Mouse (Mus musculus) thymus, postnatal 36 days (tissue): ENCODE data around the gene Arhgap10.
"Not testable (repeated sequence)": the region's sequence is repeated elsewhere in the genome, so short reads cannot be mapped to it uniquely, and the experiment has no call there.

Experiments used
- DNase-seq, 2 experiments: peaks; one replicate each; pipeline ENCODE4 v3.0.0; 2022; ENCODE audit warnings: mixed read lengths in 2 of 2

Arhgap10 gene

DNA sequence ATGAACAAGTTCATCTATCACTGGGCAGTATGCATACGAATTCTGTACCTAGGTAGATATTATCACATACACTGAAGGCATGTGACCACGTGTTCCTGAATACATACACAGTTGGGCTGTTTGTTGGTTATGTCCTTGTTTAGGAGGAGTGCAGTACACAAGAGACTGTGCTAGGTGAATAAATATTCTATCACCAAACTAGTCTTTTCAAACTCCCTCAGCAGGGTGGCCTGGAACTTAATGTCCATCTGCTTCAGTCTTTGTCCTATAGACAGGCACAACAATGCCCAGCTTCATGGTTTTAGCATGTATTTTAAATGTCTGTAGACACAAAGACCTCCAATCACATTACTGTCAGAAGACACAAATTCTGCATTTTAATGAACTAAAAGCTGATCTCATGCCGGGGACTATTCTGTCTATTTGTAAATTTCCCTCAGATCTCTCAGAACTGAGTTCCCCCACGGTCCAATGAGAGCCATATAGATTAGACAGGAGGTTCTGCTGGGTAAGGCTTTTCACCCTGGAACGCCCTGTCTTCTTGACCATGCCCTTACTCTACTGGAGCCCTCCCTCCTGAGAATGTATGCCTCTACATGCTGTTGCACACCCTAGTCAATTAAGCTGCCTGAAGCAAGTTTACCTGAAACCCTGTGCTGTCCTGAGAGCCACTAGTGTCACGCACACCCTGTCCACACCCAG, 177.6 kb downstream of the Arhgap10 start:
- no peak for DNase-seq

DNA sequence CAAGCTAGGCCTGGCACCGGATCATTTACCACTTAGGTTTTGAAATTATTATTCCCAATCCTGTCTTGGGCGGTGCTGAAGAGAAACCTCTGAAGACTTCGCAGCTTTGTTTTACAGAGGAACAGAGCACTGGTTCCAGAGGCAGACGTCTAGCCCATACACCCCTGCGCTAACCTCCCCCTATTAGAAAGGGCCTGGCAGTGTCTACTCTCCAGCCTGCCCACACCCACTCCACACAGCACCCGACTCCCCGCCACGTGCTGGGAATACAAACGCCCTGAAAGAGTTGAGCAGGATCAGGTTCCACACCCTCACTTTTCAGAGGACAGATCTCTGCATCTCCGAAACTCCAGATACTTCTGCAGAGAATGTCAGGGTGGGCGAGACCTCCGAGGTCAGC, 180.5 kb downstream of the Arhgap10 start:
- DNase-seq = no peak

DNA sequence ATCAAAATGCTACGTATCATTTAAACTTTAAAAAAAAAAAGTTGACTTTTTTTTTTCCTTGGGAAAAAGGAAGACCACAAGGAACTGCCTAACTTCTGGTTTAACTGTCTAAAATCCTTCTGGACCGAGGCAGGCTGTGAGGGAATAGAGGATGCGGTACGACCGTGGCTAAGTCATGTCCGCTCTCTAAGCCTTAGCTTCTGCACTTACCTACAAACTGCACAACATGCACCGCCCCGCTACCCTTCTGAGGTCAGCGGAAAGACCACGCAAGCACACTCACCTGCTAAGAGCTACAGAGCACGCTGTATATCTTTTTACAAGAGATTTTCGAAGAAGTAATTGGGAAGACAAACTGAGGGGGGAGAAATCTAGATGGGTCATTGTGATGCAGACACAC, 186.6 kb downstream of the Arhgap10 start:
- DNase-seq = no peak

DNA sequence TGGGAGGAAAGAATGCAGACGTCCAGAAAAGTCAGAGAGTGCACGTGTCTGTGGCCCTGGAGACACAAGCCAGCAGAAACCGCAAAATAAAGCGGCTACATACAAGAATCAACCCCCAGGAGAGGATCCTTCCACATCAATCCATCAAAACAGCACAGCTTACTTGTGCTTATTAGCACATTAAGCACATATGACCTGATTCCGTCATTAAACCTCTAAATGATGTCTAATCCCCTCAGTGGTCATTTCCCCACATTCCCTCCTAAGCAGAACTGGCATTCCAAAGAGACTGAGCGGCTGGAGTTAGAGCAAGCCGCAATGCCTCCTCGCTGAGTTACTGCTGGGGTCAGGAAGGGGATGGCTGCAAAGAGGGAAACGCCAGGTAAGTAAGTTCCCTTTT, 187.4 kb downstream of the Arhgap10 start:
- DNase-seq = no peak

DNA sequence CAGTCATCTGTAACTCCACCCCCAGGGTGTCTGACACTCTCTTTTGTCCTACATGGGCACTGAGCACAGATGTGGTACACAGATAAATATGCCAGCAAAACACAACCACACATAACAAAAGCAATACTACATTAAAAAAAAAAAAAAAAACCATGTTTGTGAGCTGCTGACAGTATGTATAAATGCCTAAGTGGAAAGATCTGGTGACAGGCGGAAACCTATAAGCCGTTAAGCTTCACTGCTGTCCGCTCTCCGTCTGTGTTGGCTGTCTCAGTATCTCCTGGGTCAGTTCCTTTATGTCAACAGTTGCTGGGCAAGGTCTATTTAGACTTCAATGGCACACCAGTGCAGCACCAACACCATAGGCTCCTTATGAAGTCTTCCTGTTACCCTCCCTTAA, 188.0 kb downstream of the Arhgap10 start:
- DNase-seq = no peak

DNA sequence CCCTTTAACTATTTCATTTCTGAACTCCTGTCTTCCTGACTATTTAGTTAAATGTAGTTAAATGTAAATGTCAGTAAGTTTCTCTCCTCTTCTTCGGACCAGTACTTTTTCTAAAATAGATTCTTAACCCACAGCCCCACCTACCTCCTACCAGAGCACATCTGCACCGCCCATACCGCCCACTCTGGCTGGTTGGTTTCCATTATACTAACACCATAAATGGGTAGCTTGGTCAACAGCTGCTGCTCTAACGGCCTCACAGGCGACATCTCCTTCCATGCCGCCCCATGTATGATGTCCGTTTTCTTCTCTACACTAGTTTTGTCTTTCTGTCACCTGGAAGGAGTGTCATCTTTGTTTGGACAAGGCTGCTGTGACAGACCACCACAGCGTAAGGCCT, 189.3 kb downstream of the Arhgap10 start:
- no peak for DNase-seq

DNA sequence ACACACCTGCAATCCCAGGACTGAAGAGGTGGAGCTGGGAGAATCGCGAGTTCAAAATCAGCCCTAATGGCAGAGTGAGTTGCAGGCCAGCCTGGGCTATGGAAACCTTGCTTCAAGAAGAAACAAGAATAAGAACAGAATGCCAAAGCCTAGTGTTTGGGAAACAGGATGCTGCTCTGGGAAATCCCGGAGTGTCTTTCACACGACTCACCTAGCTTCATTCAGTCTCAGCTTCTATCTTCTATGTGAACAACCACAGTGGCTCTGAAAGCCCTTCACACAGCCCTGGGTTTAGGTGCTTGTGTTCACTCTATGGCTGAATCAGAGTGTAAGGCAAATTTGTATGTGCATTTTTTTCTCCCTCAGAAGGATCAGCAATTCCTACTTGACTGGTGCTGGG, 190.4 kb downstream of the Arhgap10 start:
- no peak for DNase-seq

DNA sequence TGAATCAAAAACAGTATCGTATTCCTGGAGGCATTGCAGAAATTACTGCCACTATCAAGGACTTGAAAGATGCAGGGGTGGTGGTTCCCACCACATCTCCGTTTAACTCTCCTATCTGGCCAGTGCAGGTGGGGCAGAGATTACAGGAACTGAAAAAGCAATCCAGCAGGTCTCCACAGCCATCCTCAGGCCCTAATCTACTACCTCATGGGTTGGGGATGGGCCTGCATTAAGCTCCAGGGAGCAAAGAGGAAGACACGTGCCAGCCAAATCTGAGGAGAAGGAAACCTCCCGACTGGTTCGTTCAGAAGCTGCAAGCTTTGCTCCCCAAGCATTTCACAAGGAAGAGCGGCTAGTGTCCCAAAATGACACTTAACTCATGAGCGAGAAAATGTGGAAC, 195.0 kb downstream of the Arhgap10 start:
- not testable (repeated sequence) for DNase-seq

DNA sequence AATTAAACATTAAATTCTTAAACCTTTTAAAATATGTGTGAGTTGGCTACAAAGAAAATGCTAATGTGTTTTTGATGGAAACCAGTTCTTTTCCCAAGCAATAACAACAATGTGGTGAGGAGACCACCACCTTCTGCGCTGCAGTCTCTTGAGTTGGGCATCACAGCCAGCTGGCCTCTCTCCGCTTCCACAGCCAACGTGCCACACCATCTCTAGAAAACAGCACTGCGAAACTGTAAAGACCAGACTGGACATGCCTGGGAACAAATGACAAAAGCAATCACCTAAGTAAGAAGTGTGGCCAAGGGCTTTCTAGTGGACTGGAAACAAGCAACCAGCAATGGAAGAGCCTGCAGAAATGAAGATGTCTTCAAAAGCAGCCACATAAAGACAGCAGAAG, 195.9 kb downstream of the Arhgap10 start:
- no peak for DNase-seq

DNA sequence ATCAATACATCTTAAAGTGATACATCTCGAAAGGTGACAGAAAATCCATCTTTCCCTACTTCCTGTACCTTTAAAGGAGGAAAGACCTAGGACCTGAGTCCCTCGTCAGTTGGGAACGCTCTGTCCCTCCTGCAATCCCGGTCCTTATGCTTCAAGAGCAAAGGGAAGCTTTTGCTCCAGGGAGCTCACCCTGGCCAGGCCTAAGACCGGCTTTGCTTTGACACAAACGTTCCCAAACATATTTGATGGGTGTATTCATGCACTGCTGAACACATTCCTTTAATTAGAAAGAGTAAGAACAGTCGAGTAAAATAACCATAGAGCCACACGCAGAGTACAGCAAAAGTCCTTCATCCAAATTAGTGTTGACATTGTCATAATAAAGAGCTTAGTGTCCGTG, 199.2 kb downstream of the Arhgap10 start:
- DNase-seq = no peak

DNA sequence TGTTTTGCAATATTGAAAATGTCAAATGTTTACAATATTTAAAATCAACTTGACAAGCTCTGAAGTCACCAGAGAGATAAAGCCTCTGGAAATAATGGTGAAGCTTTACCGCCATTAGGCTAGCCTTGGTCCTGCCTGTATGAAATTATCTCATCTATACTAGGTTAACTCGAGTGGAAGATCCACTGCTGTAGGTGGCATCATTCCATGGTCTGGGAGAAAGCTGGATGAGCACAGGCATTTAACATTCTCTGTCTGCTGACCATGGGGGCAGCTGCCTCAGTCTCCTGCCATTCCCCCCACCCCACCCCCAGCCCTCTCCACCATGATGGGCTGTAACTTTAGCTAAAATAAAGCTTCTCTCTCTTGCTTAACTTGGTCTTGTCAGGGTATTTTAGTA, 200.0 kb downstream of the Arhgap10 start:
- DNase-seq = no peak

DNA sequence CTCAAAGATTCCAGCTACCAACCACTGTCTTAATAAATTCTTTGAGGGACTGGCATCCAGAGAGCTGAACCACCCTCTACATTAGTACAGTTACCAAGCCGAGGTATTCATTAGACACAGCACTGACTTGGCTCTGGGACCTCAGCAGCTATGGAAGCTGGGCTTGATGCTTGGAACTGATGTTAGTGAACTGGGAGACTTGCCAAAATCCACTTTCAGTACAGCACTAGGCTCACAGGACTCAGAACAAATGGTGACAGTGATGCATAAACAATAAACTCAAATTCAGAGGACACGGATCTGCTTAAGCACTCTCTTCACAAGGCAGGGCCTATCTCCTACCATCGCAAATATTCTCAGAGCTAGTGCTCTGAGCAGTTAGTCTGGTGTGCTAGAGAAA, 204.8 kb downstream of the Arhgap10 start:
- no peak for DNase-seq

DNA sequence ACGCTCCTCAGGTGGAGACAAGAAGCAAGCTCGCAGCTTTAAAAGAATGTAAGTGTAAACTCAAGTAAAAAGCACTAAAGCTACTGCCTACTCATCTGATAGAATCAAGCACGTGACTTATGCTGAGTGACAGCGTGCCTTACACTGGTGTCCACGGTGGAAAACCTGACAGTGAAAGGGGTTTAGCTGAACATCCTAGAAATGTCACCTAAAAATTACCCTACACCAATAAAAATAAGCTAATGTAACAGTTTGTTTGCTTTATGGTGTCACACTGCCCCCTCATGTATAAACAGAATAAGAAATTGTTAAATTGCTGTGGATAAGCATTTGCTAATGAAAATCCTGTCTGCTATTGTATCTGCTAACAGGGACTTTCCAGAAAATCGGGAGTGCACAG, 206.0 kb downstream of the Arhgap10 start:
- no peak for DNase-seq

DNA sequence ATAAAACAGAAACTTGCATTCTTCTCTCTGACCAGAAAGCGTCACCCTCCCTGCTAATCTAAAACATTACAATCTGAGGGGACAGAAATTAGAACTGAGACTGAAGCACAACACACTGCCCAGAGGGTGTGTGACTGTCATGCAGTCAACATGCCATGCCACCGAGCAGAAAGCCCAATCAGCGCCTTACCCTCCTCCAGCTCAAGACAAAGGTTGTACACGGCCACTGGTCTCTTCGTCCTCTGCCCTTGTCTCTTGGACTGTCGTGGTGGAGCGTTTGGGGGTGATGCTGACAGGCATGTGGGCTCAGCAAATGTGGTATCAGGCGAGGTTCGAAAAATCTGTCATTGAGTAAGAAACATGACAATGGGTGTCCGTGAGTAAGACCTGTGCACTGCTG, 207.2 kb downstream of the Arhgap10 start:
- no peak for DNase-seq

DNA sequence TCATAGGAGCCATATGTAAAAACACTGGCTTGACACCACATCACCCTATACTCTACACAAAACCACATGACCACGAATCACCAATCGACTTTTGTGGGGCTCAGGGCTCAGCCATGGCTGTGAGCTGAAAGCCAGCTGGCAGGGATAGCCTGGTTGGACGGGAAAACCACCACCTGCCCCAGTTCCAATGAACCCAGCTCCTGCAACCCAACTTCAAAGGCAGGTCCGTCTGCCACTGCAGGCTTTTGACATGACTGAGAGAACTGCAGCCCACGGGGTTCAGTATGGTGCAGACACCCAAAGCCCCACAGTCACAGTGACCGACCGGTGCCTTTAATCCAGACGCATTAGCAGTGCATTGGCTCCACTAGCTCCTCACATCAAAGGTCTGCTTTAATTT, 207.7 kb downstream of the Arhgap10 start:
- no peak for DNase-seq

DNA sequence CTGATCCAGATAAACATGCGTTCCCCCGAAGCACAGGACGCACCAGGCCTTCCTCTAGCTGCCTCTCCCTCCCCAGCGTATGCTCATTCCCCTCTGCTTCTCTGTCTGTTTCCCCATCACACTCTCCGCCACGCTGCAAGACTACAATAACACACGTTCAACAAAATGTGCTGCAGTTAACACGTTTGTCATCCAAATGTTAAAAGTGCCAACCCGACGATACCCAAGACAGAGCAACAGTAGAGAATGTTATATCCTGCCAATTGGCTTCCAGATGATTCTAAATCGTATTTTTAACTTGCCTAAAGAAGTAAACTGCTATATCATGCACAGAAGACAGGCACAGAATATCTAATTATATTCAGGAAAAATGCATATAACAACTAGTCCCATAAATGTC, 223.2 kb downstream of the Arhgap10 start:
- no peak for DNase-seq

DNA sequence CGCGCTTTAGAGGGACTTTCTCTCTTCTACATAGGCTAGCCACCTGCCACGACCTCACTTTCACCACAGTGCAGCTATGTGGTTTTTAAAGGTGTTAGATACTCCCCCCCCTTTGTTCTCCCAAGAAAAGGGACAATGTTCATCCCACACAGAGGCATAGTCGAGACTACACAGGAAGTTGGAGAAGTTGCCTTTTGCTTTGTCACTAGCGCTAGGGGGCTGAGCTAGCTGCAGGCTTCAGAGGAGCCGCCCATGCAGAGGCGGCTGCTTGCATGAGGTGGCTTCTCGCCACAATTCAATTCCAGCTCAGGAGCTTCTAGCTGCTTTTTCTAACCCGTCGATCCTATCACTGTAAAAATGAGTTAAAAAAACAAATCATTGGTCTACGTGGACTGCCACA, 225.1 kb downstream of the Arhgap10 start:
- peak in 1 of 2 experiments; percentile 46 for DNase-seq

DNA sequence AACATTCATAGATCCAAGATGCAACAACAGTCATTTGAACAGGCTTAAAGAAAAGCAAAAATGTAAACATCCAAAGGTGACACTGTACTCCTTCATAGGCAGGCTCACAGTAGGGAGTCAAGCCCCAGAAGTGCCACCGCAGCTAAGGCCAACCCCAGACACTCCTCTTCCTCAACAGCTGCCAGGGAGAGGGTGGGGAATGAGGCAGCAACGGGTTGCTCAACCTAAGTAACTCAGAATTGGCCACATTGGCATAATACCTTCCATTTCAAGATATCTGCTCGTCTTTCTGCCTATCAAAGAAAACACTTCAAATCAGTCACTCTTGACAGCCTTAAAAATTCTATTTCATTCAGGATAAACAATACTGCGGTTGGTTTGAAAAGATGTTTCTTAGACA, 225.6 kb downstream of the Arhgap10 start:
- no peak for DNase-seq

DNA sequence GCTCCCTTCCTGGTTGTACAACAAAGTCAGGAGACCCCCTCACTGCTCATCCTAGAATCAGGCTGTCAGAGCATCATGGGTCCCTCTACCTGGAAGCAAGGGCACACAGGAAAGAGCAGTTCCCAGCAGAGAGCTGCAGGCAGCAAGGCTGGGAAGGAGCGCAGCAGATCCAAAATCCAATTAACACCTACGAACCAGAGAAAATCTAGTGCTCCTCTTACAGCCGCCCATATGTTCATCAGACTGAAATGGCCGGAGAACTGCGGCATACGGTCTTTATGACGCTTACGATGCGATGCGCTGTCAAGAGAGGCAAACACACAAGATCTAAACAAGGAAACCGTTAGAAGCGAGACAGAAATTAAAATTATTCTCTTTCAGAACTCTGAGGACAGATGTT, 229.3 kb downstream of the Arhgap10 start:
- DNase-seq = no peak

DNA sequence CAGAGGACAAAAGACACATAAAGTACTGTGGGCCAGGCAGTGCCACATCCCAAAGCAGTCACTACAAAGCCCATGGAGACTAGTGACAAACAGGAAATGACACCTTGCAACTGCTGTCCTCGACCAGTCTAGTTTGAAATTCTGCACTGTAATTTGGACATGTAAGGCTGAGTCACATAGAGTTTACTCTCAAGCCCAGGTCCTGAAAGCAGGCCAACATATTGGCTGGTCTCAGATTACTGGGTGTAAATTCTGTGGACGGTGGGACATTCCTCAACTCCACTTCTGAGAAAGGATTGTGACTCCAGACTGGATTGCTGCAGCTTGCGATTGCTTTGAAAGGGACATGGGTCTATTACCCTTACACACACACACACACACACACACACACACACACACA, 229.7 kb downstream of the Arhgap10 start:
- no peak for DNase-seq

DNA sequence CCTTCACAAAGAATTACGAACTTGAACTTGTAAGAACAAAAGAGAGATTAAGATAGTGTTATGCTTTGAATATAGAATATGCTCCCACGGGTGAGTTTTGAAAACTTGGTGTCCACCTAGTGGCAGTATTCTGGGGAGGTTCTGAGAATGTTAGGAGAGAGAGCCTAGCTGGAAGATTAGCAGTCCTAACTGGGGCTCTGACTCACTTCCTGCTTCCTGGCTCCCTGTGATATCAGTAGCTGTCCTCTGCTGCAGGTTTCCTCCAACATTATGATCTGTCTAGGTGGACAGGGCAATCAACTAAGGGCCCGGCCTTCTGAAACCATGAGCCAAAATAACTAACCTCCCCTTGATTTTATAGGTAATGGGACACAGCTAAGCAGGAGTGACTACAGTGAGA, 233.3 kb downstream of the Arhgap10 start:
- DNase-seq = no peak

DNA sequence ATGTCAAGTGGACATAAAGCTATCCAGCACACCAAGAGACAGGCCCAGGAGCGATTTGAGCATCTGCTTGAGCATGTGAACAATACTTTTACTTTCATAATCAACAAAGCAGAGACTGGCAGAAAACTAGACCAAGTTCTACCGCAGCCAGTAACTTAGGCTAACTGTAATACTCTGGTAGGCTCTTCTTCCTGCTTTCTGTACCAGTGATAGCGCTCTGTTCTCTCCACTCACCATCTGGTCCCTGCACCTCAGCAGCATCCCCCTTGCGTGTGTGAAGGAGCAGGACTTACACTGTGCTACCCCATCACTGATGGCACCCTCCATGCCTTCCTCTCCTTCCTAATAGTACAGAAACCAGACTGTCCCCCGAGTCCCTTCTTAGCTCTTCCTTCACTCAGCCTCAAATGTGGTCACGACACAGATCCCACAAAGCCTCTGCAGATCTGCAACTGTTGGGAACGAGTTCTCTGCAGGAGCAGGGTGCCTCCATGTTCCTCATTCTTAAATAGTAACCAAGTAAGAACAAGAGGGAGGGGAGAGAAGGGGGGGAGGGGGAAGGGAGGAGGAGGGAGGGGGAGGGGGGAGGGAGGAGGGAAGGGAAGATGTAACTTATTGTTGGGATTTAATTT, 235.0 kb downstream of the Arhgap10 start:
- DNase-seq = peak in 1 of 2 experiments; percentile 24

DNA sequence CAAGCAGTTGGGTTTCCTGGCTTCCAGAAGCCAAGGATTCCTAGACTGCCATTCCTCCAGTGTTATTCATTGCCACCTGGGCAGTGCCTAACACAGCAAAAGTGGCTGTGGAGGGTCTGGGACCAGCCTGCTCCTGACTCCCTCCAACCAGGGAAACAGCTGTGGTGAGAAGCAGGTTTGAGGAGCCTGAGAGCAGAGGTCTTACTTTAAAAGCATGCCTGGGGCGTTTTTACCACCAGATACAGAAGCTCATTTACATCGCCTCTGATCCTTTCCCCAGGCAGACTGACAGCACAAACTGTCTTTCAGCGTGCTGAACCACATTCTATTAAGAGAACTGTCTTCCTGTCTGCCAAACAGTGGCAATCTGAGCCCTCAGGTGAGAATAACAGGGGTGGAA, 237.8 kb downstream of the Arhgap10 start:
- no peak for DNase-seq

DNA sequence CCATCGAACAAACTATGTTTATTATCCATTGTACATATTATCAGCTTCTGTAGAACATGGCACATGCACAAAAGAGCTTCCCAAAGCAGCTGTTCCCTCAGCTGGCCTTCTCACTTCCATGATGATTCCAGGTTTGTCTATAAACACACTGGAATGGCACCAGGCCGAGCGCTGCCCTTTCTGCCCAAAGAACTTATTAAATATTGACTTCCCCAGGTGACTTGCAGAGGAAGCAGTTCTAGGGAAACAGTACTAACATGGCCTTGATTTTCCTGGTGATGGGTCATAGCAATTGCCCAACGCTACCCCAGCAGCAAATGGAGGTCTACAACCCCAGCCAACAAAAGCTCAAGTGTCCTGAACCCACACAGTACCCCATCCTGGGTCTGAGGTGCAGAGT, 239.5 kb downstream of the Arhgap10 start:
- no peak for DNase-seq

DNA sequence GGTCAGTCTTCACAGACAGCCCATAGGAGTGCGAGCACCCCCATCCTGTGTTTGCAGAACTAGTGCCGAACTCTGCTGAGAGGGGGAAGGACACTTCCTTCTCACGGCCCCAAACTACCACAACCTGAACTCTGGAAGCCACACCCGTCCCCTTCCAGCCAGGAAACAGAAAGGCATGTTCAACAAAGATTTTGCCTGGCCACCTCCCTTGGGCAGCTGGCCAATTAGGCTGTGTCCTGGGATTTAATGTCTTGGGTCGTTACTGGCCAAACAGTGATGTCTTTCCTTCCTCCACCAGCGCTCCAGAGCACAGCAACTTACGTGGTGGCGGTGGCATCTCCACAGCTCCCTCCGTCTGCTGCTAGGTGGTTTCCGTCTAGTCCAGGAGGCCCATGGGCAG, 240.9 kb downstream of the Arhgap10 start:
- no peak for DNase-seq
